Mouse (Mus musculus): ENCODE results near the gene Toe1. TPM values are rescaled to one million over a fixed set of nuclear protein-coding genes. Genes with fewer than 3 reads are reported as not detected.

Gene Toe1
- polyA plus RNA-seq, 1 experiment from 2014 or later, result 35.6 TPM

- Histone ChIP-seq H3K36me3 (ENCODE audit: insufficient read depth) (no peaks in the 10 kb centered on the region), H3K9me3 (ENCODE audit: low read depth, low read length) (no peaks in the 10 kb centered on the region), H3K9ac (no peak overlapping the region), H3K4me2 (no peak overlapping the region), H3K27me3 (ENCODE audit: insufficient read depth, low read length) (no peaks in the 10 kb centered on the region), H3K27ac (ENCODE audit: low read depth) (no peak overlapping the region), H3K4me1 (ENCODE audit: insufficient read depth) (no peaks in the 10 kb centered on the region), H3K4me3 (ENCODE audit: low read depth, low read length) (no peak overlapping the region)
- no peak for ATAC-seq (ENCODE audit: insufficient read depth)
- DNase-seq, result no peak
- no peak for TF ChIP-seq CTCF (IDR thresholded peaks at IDR 0.05; ENCODE audit: low read depth)
- WGBS, result 86% methylated on average over 8 of the region's 8 CpGs
Observed at GRCm38 (mm10) chr4:116792453-116792852, 15.0 kb downstream of the Toe1 start.

- Histone ChIP-seq H3K9ac (no peak overlapping the region), H3K27ac (ENCODE audit: low read depth) (no peak overlapping the region), H3K4me1 (ENCODE audit: insufficient read depth) (no peaks in the 10 kb centered on the region), H3K36me3 (ENCODE audit: insufficient read depth) (no peaks in the 10 kb centered on the region), H3K4me2 (no peak overlapping the region), H3K4me3 (ENCODE audit: low read depth, low read length) (no peak overlapping the region), H3K9me3 (ENCODE audit: low read depth, low read length) (no peaks in the 10 kb centered on the region), H3K27me3 (ENCODE audit: insufficient read depth, low read length) (no peaks in the 10 kb centered on the region)
- TF ChIP-seq CTCF (IDR thresholded peaks at IDR 0.05; ENCODE audit: low read depth), result peak; percentile 87
- 7% methylated on average over 3 of the region's 3 CpGs for WGBS
- peak; percentile 95 for DNase-seq
- peak; percentile 56; the same call in 1 of the 2 replicates for ATAC-seq (ENCODE audit: insufficient read depth)
Observed at GRCm38 (mm10) chr4:116788956-116789355, 18.5 kb downstream of the Toe1 start.

- DNase-seq, result peak; percentile 11
- no peaks in the 10 kb centered on the region for H3K27me3 ChIP-seq (ENCODE audit: insufficient read depth, low read length)
- no peaks in the 10 kb centered on the region for H3K36me3 ChIP-seq (ENCODE audit: insufficient read depth)
- 42% methylated on average over 7 of the region's 7 CpGs for WGBS
- no peak overlapping the region for H3K4me3 ChIP-seq (ENCODE audit: low read depth, low read length)
- H3K4me2 ChIP-seq, result no peak overlapping the region
- no peak overlapping the region for H3K27ac ChIP-seq (ENCODE audit: low read depth)
- H3K9ac ChIP-seq, result no peak overlapping the region
- H3K4me1 ChIP-seq (ENCODE audit: insufficient read depth), result no peaks in the 10 kb centered on the region
- ATAC-seq (ENCODE audit: insufficient read depth), result no peak
- H3K9me3 ChIP-seq (ENCODE audit: low read depth, low read length), result no peaks in the 10 kb centered on the region
- peak; percentile 17; the same call in 1 of the 2 replicates for TF ChIP-seq CTCF (IDR thresholded peaks at IDR 0.05; ENCODE audit: low read depth)
Observed at GRCm38 (mm10) chr4:116787985-116788760, 19.3 kb downstream of the Toe1 start.

- no peak for DNase-seq
- Histone ChIP-seq H3K4me2 (no peak overlapping the region), H3K36me3 (ENCODE audit: insufficient read depth) (no peaks in the 10 kb centered on the region), H3K9ac (no peak overlapping the region), H3K4me1 (ENCODE audit: insufficient read depth) (no peaks in the 10 kb centered on the region), H3K9me3 (ENCODE audit: low read depth, low read length) (no peaks in the 10 kb centered on the region), H3K27ac (ENCODE audit: low read depth) (no peak overlapping the region), H3K27me3 (ENCODE audit: insufficient read depth, low read length) (no peaks in the 10 kb centered on the region), H3K4me3 (ENCODE audit: low read depth, low read length) (no peak overlapping the region)
- WGBS, result 90% methylated on average over 1 of the region's 1 CpGs
- no peak for ATAC-seq (ENCODE audit: insufficient read depth)
- TF ChIP-seq CTCF (IDR thresholded peaks at IDR 0.05; ENCODE audit: low read depth), result peak; percentile 24
Observed at GRCm38 (mm10) chr4:116786587-116786986, 20.9 kb downstream of the Toe1 start.

- 28% methylated on average over 8 of the region's 8 CpGs for WGBS
- no peak for DNase-seq
- no peak overlapping the region for H3K4me3 ChIP-seq (ENCODE audit: low read depth, low read length)
Observed at GRCm38 (mm10) chr4:116782171-116782570, 25.3 kb downstream of the Toe1 start.

GRCm38 (mm10) chr4:116781366-116781765 lies 26.1 kb downstream of the Toe1 start:
- H3K4me1 ChIP-seq (ENCODE audit: insufficient read depth), result no peaks in the 10 kb centered on the region
- no peak overlapping the region for H3K4me3 ChIP-seq (ENCODE audit: low read depth, low read length)
- H3K36me3 ChIP-seq (ENCODE audit: insufficient read depth), result no peaks in the 10 kb centered on the region
- no peaks in the 10 kb centered on the region for H3K27me3 ChIP-seq (ENCODE audit: insufficient read depth, low read length)
- ATAC-seq (ENCODE audit: insufficient read depth), result no peak
- no peak overlapping the region for H3K9ac ChIP-seq
- 51% methylated on average over 2 of the region's 2 CpGs for WGBS
- H3K4me2 ChIP-seq, result no peak overlapping the region
- TF ChIP-seq CTCF (IDR thresholded peaks at IDR 0.05; ENCODE audit: low read depth), result no peak
- H3K27ac ChIP-seq (ENCODE audit: low read depth), result no peak overlapping the region
- no peak for DNase-seq
- no peaks in the 10 kb centered on the region for H3K9me3 ChIP-seq (ENCODE audit: low read depth, low read length)

More at GRCm38 (mm10) chr4:116782171-116782570, 25.3 kb downstream of the Toe1 start:
- Histone ChIP-seq H3K9me3 (ENCODE audit: low read depth, low read length) (no peaks in the 10 kb centered on the region), H3K4me1 (ENCODE audit: insufficient read depth) (no peaks in the 10 kb centered on the region), H3K27ac (ENCODE audit: low read depth) (no peak overlapping the region), H3K9ac (no peak overlapping the region), H3K27me3 (ENCODE audit: insufficient read depth, low read length) (no peaks in the 10 kb centered on the region), H3K4me2 (no peak overlapping the region), H3K36me3 (ENCODE audit: insufficient read depth) (no peaks in the 10 kb centered on the region)
- TF ChIP-seq CTCF (IDR thresholded peaks at IDR 0.05; ENCODE audit: low read depth), result no peak
- no peak for ATAC-seq (ENCODE audit: insufficient read depth)

- Histone ChIP-seq H3K9me3 (ENCODE audit: low read depth, low read length) (no peaks in the 10 kb centered on the region), H3K4me2 (no peak overlapping the region), H3K27me3 (ENCODE audit: insufficient read depth, low read length) (no peaks in the 10 kb centered on the region), H3K36me3 (ENCODE audit: insufficient read depth) (no peaks in the 10 kb centered on the region), H3K4me3 (ENCODE audit: low read depth, low read length) (no peak overlapping the region), H3K9ac (no peak overlapping the region), H3K4me1 (ENCODE audit: insufficient read depth) (no peaks in the 10 kb centered on the region), H3K27ac (ENCODE audit: low read depth) (no peak overlapping the region)
- 79% methylated on average over 2 of the region's 2 CpGs for WGBS
- DNase-seq, result no peak
- no peak for ATAC-seq (ENCODE audit: insufficient read depth)
- no peak for TF ChIP-seq CTCF (IDR thresholded peaks at IDR 0.05; ENCODE audit: low read depth)
Observed at GRCm38 (mm10) chr4:116780541-116780940, 26.9 kb downstream of the Toe1 start.
